Mouse (Mus musculus): ENCODE results near the gene Cog2.

- TF ChIP-seq CTCF (conservative IDR thresholded peaks at IDR 0.05; ENCODE audit: low read length) (no peak), POU5F1 (IDR thresholded peaks at IDR 0.05; ENCODE audit: borderline replicate concordance, low read length) (no peak)
Measured at GRCm38 (mm10) chr8:124530076-124530475, 9.5 kb downstream of the Cog2 start.

Measured in E14TG2a.4 (cell line).